Mouse (Mus musculus) heart, embryonic 14.5 days (tissue): ENCODE data around the gene 2310034G01Rik. TPM values are rescaled to one million over a fixed set of nuclear protein-coding genes. Genes with fewer than 3 reads are reported as not detected.

Source experiments
- ATAC-seq: fragments of 200-750 bp; cut with Nextera tagmentation; 2 replicates; pipeline ENCODE4 v1.8.0; 2017; ENCODE audit warnings: low read depth, moderate TSS enrichment; ENCODE audit not compliant: insufficient number of reproducible peaks, insufficient read depth, low FRiP score
- H3K27ac ChIP-seq, 2 experiments: fragments of 200-500 bp in 1 of 2; fragments of 300-500 bp in 1 of 2; sonication (generic) in 1 of 2; replicated peaks in 1 of 2; 2 replicates each; pipeline ENCODE4 v1.5.1; 2012 to 2014; ENCODE audit warnings: low read depth in 2 of 2, low read length in 2 of 2, control low read depth in 1 of 2, mild to moderate bottlenecking in 1 of 2, mixed read lengths in 1 of 2; ENCODE audit not compliant: control insufficient read depth in 1 of 2, insufficient read depth in 1 of 2
- H3K27me3 ChIP-seq: fragments of 300-500 bp; sonication (generic); 2 replicates; pipeline ENCODE4 v1.6.1; 2014; ENCODE audit warnings: mild to moderate bottlenecking, low read length, control low read depth; ENCODE audit not compliant: control insufficient read depth, insufficient read depth
- H3K36me3 ChIP-seq: fragments of 300-500 bp; sonication (generic); 2 replicates; pipeline ENCODE4 v1.6.1; 2014; ENCODE audit warnings: mild to moderate bottlenecking, control low read depth, low read length, mixed read lengths; ENCODE audit not compliant: control insufficient read depth, insufficient read depth
- H3K4me1 ChIP-seq, 2 experiments: fragments of 200-500 bp in 1 of 2; fragments of 300-500 bp in 1 of 2; sonication (generic) in 1 of 2; 2 replicates each; pipeline ENCODE4 v1.6.1; 2012 to 2014; ENCODE audit warnings: low read length in 2 of 2, control low read depth in 1 of 2, mixed read lengths in 1 of 2; ENCODE audit not compliant: control insufficient read depth in 2 of 2, insufficient read depth in 2 of 2
- H3K4me2 ChIP-seq: fragments of 300-500 bp; sonication (generic); 2 replicates; pipeline ENCODE4 v1.6.1; 2014; ENCODE audit warnings: mild to moderate bottlenecking, low read length
- H3K4me3 ChIP-seq, 2 experiments: fragments of 200-500 bp in 1 of 2; fragments of 300-500 bp in 1 of 2; sonication (generic) in 1 of 2; 2 replicates each; pipeline ENCODE4 v1.5.1; 2012 to 2014; ENCODE audit warnings: low read length in 2 of 2, mild to moderate bottlenecking in 2 of 2, control low read depth in 1 of 2, low read depth in 1 of 2, moderate library complexity in 1 of 2; ENCODE audit not compliant: control insufficient read depth in 1 of 2, insufficient read depth in 1 of 2
- H3K9ac ChIP-seq: fragments of 300-500 bp; sonication (generic); 2 replicates; pipeline ENCODE4 v1.6.1; 2014; ENCODE audit warnings: mild to moderate bottlenecking, low read length
- H3K9me3 ChIP-seq: fragments of 300-500 bp; sonication (generic); 2 replicates; pipeline ENCODE4 v1.6.1; 2016; ENCODE audit warnings: low read length, control low read depth; ENCODE audit not compliant: control insufficient read depth
- WGBS: fragments of 180-500 bp; shearing (Covaris S2); extraction: QIAGEN DNeasy Blood & Tissue Kit; methylation state at CpG from one replicate; pipeline ENCODE4 v1.1.7; 2014; 5-methylcytosine and 5-hydroxymethylcytosine counted together
- polyA plus RNA-seq: library from polyadenylated mRNA; unstranded; fragments of >200 nt; fragmentation: Nextera tagmentation; extraction: Ambion mirVana; gene quantifications from 2 replicates; pipeline ENCODE4 v1.2.1, GENCODE M21; 2014

2310034G01Rik gene
- polyA plus RNA-seq, 1 experiment from 2014 or later = 1.8 TPM

DNA sequence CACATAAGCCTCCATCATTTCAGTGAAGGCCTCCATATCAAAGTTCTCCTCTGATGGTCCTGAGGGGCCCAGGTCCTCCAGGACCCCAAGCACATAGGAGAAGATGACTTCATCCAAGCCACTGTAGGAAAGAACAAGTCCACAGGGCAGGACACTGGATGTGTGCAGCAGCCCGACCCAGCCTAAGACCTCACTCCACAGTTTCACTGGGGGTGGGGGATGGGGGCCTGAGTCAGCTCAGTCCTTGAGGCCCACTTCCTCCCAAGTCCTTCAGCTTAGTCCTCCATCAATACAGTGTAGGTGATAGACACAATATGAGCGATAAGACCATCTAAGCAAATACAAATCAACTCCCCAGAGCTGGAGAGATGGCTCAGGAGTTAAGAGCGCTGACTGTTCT, 18.2 kb downstream of the 2310034G01Rik start:
- no peak for ATAC-seq
- Histone ChIP-seq H3K27ac (no peak overlapping the region), H3K4me1 (peaks cover 5 to 17% of the 10 kb centered on the region in 2 experiments), H3K9ac (no peak overlapping the region), H3K9me3 (no peaks in the 10 kb centered on the region), H3K4me3 (no peak overlapping the region), H3K4me2 (no peak overlapping the region), H3K27me3 (peaks cover 7% of the 10 kb centered on the region), H3K36me3 (peaks cover 25% of the 10 kb centered on the region)
- 76% methylated on average over 3 of the region's 3 CpGs for WGBS

DNA sequence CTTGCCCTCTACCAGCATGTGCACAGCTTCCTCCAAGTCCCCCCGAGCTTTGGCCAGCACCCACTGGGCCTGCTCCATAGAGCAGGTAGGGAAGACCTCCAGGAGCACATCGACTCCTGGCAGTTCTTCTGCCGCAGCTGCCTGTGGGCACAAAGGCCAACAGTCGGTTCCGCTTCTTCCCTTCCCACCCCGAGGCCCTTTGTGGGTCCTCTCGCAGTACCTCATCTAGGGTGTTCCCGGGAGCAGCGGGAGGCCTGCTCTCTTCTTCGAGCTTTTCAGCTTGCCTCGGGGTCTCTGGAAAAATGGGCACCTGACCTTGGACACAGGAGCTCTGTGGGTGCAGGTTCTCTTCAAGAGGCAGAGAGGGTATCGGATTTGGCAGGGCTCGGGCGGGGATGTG, 18.8 kb downstream of the 2310034G01Rik start:
- H3K9me3 ChIP-seq = no peaks in the 10 kb centered on the region
- 90% methylated on average over 14 of the region's 14 CpGs for WGBS
- no peak overlapping the region for H3K4me3 ChIP-seq
- peaks cover 25% of the 10 kb centered on the region for H3K36me3 ChIP-seq
- ATAC-seq = no peak
- no peak overlapping the region for H3K9ac ChIP-seq
- H3K27me3 ChIP-seq = peaks cover 13% of the 10 kb centered on the region
- H3K4me1 ChIP-seq = peaks cover 8 to 19% of the 10 kb centered on the region in 2 experiments
- no peak overlapping the region for H3K4me2 ChIP-seq
- H3K27ac ChIP-seq = no peak overlapping the region

DNA sequence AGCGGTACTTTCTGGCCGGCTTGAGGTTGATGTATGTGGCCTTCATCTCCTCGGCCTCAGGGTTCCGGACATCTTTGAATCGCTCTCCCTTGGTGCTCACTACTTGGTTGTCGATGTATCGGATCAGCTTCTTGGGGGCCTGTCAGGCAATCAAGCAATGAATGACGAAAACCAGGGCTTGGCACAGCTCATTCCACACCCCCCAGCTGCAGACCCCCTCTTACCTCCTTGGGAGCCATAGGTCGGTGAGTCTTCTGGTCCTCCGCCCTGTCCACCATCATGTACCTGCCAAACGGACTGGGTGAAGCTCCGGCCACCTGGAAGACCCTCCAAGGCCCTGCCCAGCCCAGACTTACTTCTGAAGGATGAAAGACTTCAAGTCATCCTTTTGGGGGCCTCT, 19.4 kb downstream of the 2310034G01Rik start:
- H3K27me3 ChIP-seq = peaks cover 20% of the 10 kb centered on the region
- no peak overlapping the region for H3K9ac ChIP-seq
- no peak for ATAC-seq
- H3K4me1 ChIP-seq = peaks cover 8 to 19% of the 10 kb centered on the region in 2 experiments
- H3K9me3 ChIP-seq = no peaks in the 10 kb centered on the region
- H3K4me2 ChIP-seq = no peak overlapping the region
- peaks cover 25% of the 10 kb centered on the region for H3K36me3 ChIP-seq
- H3K27ac ChIP-seq = no peak overlapping the region
- 89% methylated on average over 12 of the region's 12 CpGs for WGBS
- H3K4me3 ChIP-seq = no peak overlapping the region

DNA sequence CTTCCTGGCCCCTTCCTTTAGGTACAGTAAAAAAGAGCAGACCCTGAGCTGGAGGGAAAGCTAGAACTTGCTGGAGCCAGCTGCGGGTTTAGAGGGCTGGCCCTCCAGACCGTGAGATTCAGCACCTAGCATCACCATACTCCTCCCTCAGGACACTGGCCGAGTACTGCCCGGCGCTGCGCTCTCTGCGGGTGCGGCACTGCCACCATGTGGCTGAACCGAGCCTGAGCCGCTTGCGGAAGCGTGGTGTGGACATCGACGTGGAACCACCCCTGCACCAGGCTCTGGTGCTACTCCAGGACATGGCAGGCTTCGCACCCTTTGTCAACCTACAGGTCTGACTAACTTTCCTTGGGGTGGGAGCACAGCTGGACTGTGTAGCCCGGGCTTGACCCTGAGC, 20.2 kb downstream of the 2310034G01Rik start:
- WGBS = 6% methylated on average over 16 of the region's 16 CpGs
- no peak overlapping the region for H3K4me3 ChIP-seq

DNA sequence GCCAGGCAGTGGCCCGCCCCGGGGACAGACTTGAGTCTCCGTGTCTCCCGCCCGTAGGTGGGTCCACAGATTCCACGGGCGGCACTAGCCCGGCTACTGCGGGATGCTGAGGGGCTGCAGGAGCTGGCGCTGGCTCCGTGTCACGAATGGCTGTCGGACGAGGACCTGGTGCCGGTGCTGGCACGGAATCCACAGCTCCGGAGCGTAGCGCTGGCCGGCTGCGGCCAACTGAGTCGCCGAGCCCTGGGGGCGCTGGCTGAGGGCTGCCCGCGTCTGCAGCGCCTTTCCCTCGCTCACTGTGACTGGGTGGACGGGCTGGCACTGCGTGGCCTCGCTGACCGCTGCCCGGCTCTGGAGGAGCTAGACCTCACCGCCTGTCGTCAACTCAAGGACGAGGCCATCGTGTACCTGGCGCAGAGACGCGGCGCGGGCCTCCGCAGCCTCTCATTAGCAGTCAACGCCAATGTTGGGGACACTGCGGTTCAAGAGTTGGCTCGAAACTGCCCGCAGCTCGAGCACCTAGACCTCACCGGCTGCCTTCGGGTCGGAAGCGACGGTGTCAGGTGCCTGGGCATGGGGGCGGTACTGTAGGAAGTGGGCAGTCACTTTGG, 21.0 kb downstream of the 2310034G01Rik start:
- no peak for ATAC-seq
- Histone ChIP-seq H3K4me1 (peaks cover 8 to 19% of the 10 kb centered on the region in 2 experiments), H3K27me3 (peaks cover 35% of the 10 kb centered on the region), H3K9ac (peak overlapping the region; percentile 66), H3K36me3 (peaks cover 25% of the 10 kb centered on the region), H3K27ac (peak overlapping the region in 1 of 2 experiments; percentile 69; a peak in 2 of 4 replicates), H3K9me3 (no peaks in the 10 kb centered on the region), H3K4me2 (peak overlapping the region; percentile 100), H3K4me3 (peak overlapping the region; percentile 64 to 73)
- 2% methylated on average over 54 of the region's 54 CpGs for WGBS

More for the DNA sequence above, 20.2 kb downstream of the 2310034G01Rik start:
- Histone ChIP-seq H3K27me3 (peaks cover 27% of the 10 kb centered on the region), H3K4me2 (peak overlapping the region; percentile 100), H3K4me1 (peaks cover 8 to 19% of the 10 kb centered on the region in 2 experiments), H3K9me3 (no peaks in the 10 kb centered on the region), H3K27ac (no peak overlapping the region), H3K9ac (no peak overlapping the region), H3K36me3 (peaks cover 25% of the 10 kb centered on the region)
- no peak for ATAC-seq

DNA sequence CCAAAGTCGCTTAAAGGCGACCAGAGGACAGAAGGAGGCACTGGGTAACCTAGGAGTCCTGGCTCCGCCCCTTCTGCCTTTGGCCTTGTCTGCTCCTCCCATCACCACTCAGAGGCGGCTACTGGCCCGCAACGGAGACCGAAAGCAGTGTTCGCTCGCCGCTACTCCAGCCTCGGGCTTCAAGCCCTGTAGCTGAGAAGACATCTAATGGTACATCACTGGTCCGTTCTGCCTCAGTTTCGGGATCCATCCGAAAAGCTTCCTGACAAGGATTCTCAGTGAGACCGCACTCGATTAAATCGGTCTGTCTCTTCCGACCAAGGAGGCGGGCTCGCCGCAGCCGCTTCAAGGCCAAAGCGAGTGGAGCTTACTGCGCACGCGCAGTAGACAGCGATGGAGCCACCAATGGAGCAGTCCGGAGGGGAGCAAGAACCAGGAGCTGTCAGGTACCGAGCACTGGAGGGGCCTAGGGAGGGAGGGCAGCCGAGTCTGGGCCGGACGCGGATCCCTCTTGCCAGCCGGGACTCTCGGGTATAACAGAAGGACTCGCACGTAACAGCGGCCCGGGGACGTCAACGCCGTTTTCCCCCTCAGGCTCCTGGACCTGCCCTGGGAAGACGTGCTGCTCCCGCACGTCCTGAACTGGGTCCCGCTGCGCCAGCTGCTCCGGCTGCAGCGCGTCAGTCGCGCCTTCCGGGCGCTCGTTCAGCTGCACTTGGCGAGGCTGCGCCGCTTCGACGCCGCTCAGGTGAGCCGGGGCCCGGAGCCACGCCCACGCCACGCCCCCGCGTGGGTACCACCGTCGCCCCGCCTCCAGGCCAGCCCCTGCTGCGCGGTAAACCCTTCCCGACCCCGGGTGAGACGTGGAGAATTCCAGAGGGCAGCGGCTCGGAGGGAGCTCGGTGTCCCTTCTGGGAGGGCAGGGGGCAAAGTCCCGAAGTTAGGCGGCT, 21.7 kb downstream of the 2310034G01Rik start, which contains the start of gene Fbxl15:
TSS of gene Fbxl15 (plus strand) at position 104 of the 950 bp plus-strand sequence.
- peak within 1 kb of the TSS; percentile 100 for H3K4me2 ChIP-seq
- H3K9ac ChIP-seq = peak within 1 kb of the TSS; percentile 66
- peaks cover 43% of the 10 kb centered on the region for H3K27me3 ChIP-seq
- WGBS = under 1% methylated on average over 81 of the region's 81 CpGs
- H3K27ac ChIP-seq = peak within 1 kb of the TSS; percentile 69 to 81
- peak; percentile 86 for ATAC-seq
- peak within 1 kb of the TSS; percentile 64 to 73 for H3K4me3 ChIP-seq
- H3K9me3 ChIP-seq = no peaks in the 10 kb centered on the region
- peaks cover 25% of the 10 kb centered on the region for H3K36me3 ChIP-seq
- H3K4me1 ChIP-seq = peaks cover 8 to 19% of the 10 kb centered on the region in 2 experiments

DNA sequence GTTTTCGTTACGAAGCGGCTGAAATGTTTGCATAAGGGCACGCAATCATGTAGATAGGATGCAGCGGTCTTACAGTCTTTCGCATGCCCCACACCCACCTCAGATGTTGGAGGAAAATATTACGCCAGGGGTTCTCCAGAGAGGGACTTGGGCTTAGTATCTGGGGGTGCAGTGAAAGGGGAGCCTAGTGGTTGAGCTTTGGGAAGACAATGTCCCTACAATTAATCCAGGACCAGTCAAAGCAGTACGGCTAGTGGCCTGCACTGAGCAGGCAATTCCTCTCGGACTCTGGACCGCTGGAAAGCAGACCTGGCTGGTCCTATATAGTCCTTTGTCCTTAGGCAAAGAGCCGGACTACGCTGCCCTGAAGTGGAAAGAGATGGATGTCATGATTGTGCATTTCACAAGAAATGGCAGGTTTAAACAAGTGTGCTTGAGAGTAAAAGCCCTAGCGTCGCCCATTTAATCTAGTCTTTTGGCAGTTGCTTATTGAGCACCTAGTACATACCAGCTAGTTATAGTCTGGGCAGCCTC, 22.5 kb downstream of the 2310034G01Rik start:
- Histone ChIP-seq H3K4me3 (peak overlapping the region; percentile 64 to 73), H3K9ac (no peak overlapping the region), H3K4me2 (peak overlapping the region; percentile 100), H3K27ac (peak overlapping the region in 1 of 2 experiments; percentile 69; a peak in 1 of 4 replicates), H3K27me3 (peaks cover 51% of the 10 kb centered on the region), H3K4me1 (peaks cover 8 to 19% of the 10 kb centered on the region in 2 experiments), H3K36me3 (peaks cover 23% of the 10 kb centered on the region), H3K9me3 (no peaks in the 10 kb centered on the region)
- no peak for ATAC-seq
- WGBS = 27% methylated on average over 14 of the region's 14 CpGs
